Mouse (Mus musculus): ENCODE measurements around the gene Erbb2.

Gene Erbb2

GRCm38 (mm10) chr11:98458121-98458990, 46.1 kb downstream of the Erbb2 start:
- no peak for DNase-seq (ENCODE audit: low spot score)

DNA sequence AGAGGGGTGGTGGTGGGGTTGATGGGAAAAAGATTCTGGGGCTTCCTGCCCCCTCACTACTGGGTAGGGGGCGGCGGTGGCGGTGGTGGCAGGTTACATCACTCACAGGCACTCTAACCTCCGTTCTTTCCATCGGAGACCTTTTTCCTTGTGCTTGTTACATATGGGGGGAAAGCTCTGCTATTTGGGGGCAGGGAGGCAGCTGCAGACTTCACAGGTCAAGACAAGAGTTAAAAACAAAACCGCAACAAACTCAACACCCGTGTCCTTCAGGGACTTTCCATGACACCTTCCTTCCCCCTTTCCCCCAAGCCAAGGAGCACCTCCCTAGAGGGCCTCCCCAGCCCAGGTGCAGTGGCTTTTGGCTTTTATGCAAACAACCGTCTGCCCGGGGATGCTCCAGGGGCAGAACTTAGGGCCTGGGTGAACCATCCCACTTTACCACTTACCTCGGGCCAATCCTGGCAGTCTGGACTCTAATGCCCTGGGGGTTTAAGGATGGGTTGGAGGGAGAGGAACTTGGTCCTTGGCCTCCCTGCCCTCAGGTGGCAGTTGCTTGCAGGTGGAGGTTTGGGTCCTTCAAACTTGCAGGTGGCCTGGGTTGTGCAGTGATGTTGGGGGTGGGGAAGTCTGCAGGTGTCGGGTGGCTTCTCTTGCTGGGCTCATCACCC, 46.9 kb downstream of the Erbb2 start:
- no peak for DNase-seq (ENCODE audit: low spot score)

- no peak for DNase-seq (ENCODE audit: low spot score)
Measured at GRCm38 (mm10) chr11:98459860-98460259, 47.6 kb downstream of the Erbb2 start.

- no peak for DNase-seq (ENCODE audit: low spot score)
Measured at GRCm38 (mm10) chr11:98461109-98461720, 48.9 kb downstream of the Erbb2 start.

DNA sequence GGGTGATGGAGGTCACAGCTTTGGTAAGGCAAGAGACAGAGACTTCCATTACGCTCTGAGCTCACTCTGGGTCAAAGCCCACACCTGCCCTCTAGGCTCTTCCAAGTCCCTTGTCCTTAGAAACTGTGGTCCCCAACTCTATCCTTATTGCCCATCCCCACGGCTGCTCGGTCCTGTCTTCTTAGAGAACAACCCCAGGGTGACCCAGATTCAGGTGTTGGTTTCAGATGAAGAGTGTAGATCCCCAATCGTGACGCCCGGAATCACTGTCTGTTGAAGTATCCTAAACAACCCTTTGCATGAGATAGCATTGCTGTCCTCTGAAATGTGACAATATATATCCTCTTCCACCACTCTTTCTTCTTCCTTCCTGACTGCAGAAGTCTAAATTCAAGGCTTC, 50.0 kb downstream of the Erbb2 start:
- no peak for DNase-seq (ENCODE audit: low spot score)

DNA sequence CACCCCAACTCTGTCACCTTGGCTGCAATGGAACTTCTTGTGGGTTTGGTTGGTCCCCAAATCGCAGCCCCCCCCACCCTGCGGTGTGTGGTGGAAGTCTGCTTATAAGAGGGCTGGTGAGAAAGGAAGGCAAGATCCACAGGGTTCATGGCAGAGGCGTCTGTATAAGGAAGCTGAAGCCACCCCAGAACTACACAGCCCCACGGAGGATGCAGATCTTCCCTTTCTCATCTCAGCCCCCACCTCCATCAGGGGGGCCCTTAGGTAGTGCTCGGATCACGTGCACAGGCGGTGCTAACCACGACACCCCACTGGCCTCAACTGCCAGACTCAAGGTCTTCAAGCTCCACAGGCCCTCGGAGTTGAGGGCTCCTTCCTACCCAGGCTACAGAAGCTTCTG, 51.6 kb downstream of the Erbb2 start:
- DNase-seq (ENCODE audit: low spot score): no peak

- DNase-seq (ENCODE audit: low spot score): no peak
Measured at GRCm38 (mm10) chr11:98464516-98464915, 52.2 kb downstream of the Erbb2 start.

GRCm38 (mm10) chr11:98469761-98470714, 57.8 kb downstream of the Erbb2 start:
- no peak for DNase-seq (ENCODE audit: low spot score)

GRCm38 (mm10) chr11:98470795-98471194, 58.5 kb downstream of the Erbb2 start:
- no peak for DNase-seq (ENCODE audit: low spot score)

- DNase-seq (ENCODE audit: low spot score): no peak
Measured at GRCm38 (mm10) chr11:98472696-98473095, 60.4 kb downstream of the Erbb2 start.

DNA sequence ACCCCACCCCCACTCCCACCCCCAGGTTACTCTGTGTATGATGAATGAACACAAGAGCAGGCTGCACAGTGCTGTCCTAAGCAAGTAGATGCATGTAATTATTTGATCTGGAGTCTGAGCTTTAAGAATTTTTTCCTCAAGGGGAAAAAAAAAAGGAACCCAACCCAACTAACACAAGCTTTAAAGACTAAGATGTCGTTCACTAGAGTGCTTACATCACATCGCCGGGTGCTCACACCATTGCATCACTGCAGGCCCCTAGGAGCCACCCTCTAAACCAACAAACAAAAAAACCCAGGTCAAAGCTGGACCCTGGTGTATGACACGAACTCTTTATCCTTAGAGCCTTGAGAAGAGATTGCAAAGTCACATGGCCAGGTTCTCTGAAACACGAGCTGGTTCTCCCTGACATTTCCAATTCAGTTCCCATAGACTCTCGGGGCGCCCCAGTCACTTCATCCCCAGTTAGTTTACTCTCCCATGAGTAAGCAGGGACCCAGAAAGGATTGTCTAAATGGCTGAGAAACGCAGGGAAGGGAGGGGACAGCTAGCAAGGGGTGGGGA, 61.7 kb downstream of the Erbb2 start:
- no peak for DNase-seq (ENCODE audit: low spot score)

DNA sequence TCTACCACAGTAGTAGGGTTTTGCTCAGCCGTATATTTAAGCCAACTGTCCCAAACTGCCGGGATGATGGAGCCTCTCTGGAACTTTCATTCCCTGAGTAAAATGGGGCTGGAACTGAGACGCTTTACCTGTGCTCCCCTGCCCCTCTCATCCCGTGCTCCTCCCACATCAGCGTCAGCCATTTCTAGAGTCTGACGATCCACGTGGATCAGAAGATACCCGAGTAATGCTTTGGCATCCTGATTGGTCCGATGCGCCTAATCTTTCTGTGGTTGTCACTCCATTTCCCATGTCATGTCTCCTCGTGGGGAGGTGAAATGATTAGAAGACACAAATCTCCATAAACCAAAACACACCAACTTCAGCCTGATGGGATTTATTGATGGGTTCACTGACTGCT, 62.7 kb downstream of the Erbb2 start:
- DNase-seq (ENCODE audit: low spot score): no peak

- DNase-seq (ENCODE audit: low spot score): no peak
Measured at GRCm38 (mm10) chr11:98475630-98476433, 63.6 kb downstream of the Erbb2 start.

DNA sequence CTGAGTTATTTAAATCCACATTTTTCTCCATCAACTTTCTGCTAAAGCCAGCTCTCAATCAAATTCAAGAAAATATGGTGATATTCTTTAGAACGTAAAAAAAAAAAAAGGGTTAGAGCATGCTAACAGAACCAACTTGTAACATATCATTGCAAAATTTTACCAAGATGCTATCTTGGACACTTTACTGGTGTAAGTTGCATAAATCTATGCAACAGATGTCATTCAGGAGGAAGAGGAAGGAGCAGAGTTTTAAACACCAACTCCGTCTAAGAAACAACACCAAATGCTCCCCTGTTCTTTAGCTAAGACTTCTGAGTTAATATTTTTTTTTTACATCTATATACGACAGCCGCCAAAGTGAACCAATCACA, 64.2 kb downstream of the Erbb2 start:
- no peak for DNase-seq (ENCODE audit: low spot score)

DNA sequence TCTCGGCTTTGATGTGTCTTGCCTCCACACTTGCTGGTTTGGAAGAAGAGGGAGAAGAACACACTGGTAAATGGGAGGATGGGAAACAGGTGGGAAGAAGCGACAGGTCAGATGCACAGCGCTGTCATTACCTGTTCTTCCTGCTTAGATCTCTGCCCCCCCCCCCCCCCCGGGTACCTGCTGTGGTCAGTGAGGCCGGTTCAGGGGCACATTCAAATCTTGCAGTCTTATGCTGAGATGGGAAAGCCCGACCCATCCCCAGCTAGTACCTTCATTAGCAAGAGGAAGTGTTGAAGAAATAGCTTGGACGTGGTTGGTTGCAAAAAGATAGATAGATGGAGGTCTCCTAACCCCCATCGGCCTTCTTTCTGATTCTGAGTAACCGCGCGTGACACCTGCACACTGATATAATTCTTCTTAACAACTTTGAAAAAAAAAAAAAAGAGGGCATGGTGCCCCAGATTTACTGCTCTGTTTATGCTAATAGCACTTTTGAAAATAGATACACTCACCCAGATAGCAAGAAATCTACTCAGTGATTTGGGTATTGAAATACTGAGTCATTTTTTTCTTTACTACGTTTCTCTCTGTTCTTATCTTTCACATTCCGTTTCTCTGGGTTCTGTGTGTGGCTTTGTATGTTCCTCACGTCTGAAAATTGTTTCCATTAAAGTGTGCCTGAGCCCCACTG, 64.9 kb downstream of the Erbb2 start:
- no peak for DNase-seq (ENCODE audit: low spot score)

GRCm38 (mm10) chr11:98479026-98479939, 67.0 kb downstream of the Erbb2 start:
- DNase-seq (ENCODE audit: low spot score): no peak

- no peak for DNase-seq (ENCODE audit: low spot score)
Measured at GRCm38 (mm10) chr11:98479940-98480497, 67.7 kb downstream of the Erbb2 start.

- no peak for DNase-seq (ENCODE audit: low spot score)
Measured at GRCm38 (mm10) chr11:98481231-98481630, 69.0 kb downstream of the Erbb2 start.

GRCm38 (mm10) chr11:98482067-98482466, 69.8 kb downstream of the Erbb2 start:
- DNase-seq (ENCODE audit: low spot score): no peak
